Mouse (Mus musculus): ENCODE data around the gene Tpi1. TPM values are rescaled to one million over a fixed set of nuclear protein-coding genes. Genes with fewer than 3 reads are reported as not detected.
A peak's percentile ranks its signal among the peaks of the same experiment; 100 is the strongest.

Tpi1 gene
- polyA plus RNA-seq, 1 experiment from 2014 or later: 755 TPM

- H3K36me3 ChIP-seq: peaks cover 62% of the 10 kb centered on the region
- no peaks in the 10 kb centered on the region for H3K9me3 ChIP-seq (replicated peaks)
- under 1% methylated on average over 55 of the region's 55 CpGs for WGBS
- peak within 1 kb of the TSS; percentile 64 for H3K9ac ChIP-seq
- no peaks in the 10 kb centered on the region for H3K27me3 ChIP-seq
- peak within 1 kb of the TSS; percentile 82 for H3K4me3 ChIP-seq (replicated peaks)
- H3K27ac ChIP-seq: peak within 1 kb of the TSS; percentile 98
- ATAC-seq (replicated peaks; ENCODE audit: low FRiP score): peak; percentile 95
- peaks cover 32% of the 10 kb centered on the region for H3K4me1 ChIP-seq
- peak within 1 kb of the TSS; percentile 90 for H3K4me2 ChIP-seq
Measured at GRCm38 (mm10) chr6:124828868-124829798, 15.0 kb upstream of the Tpi1 start, which contains the start of the genes Usp5 and Cdca3. Gene Usp5 (minus strand): TSS chr6:124829484. Gene Cdca3 (plus strand): TSS chr6:124829547.

- Histone ChIP-seq H3K27me3 (no peaks in the 10 kb centered on the region), H3K27ac (peak overlapping the region; percentile 98), H3K4me2 (peak overlapping the region; percentile 90), H3K9ac (peak overlapping the region; percentile 59), H3K4me3 (replicated peaks) (peak overlapping the region; percentile 82), H3K4me1 (peaks cover 32% of the 10 kb centered on the region), H3K36me3 (peaks cover 63% of the 10 kb centered on the region), H3K9me3 (replicated peaks) (no peaks in the 10 kb centered on the region)
- 16% methylated on average over 10 of the region's 10 CpGs for WGBS
- ATAC-seq (replicated peaks; ENCODE audit: low FRiP score): no peak
Measured at GRCm38 (mm10) chr6:124828101-124828592, 14.1 kb upstream of the Tpi1 start.

- no peaks in the 10 kb centered on the region for H3K27me3 ChIP-seq
- no peak overlapping the region for H3K9ac ChIP-seq
- no peaks in the 10 kb centered on the region for H3K9me3 ChIP-seq (replicated peaks)
- no peaks in the 10 kb centered on the region for H3K4me1 ChIP-seq
- peaks cover 98% of the 10 kb centered on the region for H3K36me3 ChIP-seq
- ATAC-seq (replicated peaks; ENCODE audit: low FRiP score): no peak
- H3K4me2 ChIP-seq: no peak overlapping the region
- H3K4me3 ChIP-seq (replicated peaks): no peak overlapping the region
- H3K27ac ChIP-seq: no peak overlapping the region
- WGBS: 94% methylated on average over 4 of the region's 4 CpGs
Measured at GRCm38 (mm10) chr6:124822049-124822448, 8.0 kb upstream of the Tpi1 start.

GRCm38 (mm10) chr6:124820891-124821290 is 6.8 kb upstream of the Tpi1 start:
- Histone ChIP-seq H3K9ac (no peak overlapping the region), H3K27me3 (no peaks in the 10 kb centered on the region), H3K27ac (no peak overlapping the region), H3K9me3 (replicated peaks) (no peaks in the 10 kb centered on the region), H3K36me3 (peaks cover 100% of the 10 kb centered on the region), H3K4me1 (no peaks in the 10 kb centered on the region), H3K4me2 (no peak overlapping the region), H3K4me3 (replicated peaks) (no peak overlapping the region)
- WGBS: 87% methylated on average over 5 of the region's 5 CpGs
- ATAC-seq (replicated peaks; ENCODE audit: low FRiP score): no peak

- Histone ChIP-seq H3K4me3 (replicated peaks) (no peak overlapping the region), H3K36me3 (peaks cover 73% of the 10 kb centered on the region), H3K9me3 (replicated peaks) (no peaks in the 10 kb centered on the region), H3K9ac (no peak overlapping the region), H3K4me1 (peaks cover 18% of the 10 kb centered on the region), H3K27me3 (no peaks in the 10 kb centered on the region), H3K4me2 (no peak overlapping the region), H3K27ac (no peak overlapping the region)
- ATAC-seq (replicated peaks; ENCODE audit: low FRiP score): no peak
- 90% methylated on average over 8 of the region's 8 CpGs for WGBS
Measured at GRCm38 (mm10) chr6:124817971-124818370, 3.9 kb upstream of the Tpi1 start.

- no peaks in the 10 kb centered on the region for H3K9me3 ChIP-seq (replicated peaks)
- H3K4me2 ChIP-seq: no peak overlapping the region
- H3K27me3 ChIP-seq: no peaks in the 10 kb centered on the region
- H3K27ac ChIP-seq: no peak overlapping the region
- ATAC-seq (replicated peaks; ENCODE audit: low FRiP score): no peak
- H3K4me3 ChIP-seq (replicated peaks): no peak overlapping the region
- no peak overlapping the region for H3K9ac ChIP-seq
- peaks cover 22% of the 10 kb centered on the region for H3K4me1 ChIP-seq
- H3K36me3 ChIP-seq: peaks cover 69% of the 10 kb centered on the region
- WGBS: 95% methylated on average over 8 of the region's 8 CpGs
Measured at GRCm38 (mm10) chr6:124817563-124817962, 3.5 kb upstream of the Tpi1 start.

GRCm38 (mm10) chr6:124817125-124817524 is 3.0 kb upstream of the Tpi1 start:
- Histone ChIP-seq H3K27ac (no peak overlapping the region), H3K36me3 (peaks cover 66% of the 10 kb centered on the region), H3K4me2 (no peak overlapping the region), H3K9me3 (replicated peaks) (no peaks in the 10 kb centered on the region), H3K4me3 (replicated peaks) (no peak overlapping the region), H3K27me3 (no peaks in the 10 kb centered on the region), H3K9ac (no peak overlapping the region), H3K4me1 (peaks cover 26% of the 10 kb centered on the region)
- ATAC-seq (replicated peaks; ENCODE audit: low FRiP score): no peak
- 93% methylated on average over 11 of the region's 11 CpGs for WGBS

- 94% methylated on average over 4 of the region's 4 CpGs for WGBS
- Histone ChIP-seq H3K4me3 (replicated peaks) (no peak overlapping the region), H3K4me2 (no peak overlapping the region), H3K27ac (no peak overlapping the region), H3K36me3 (peaks cover 66% of the 10 kb centered on the region), H3K9me3 (replicated peaks) (no peaks in the 10 kb centered on the region), H3K4me1 (peaks cover 31% of the 10 kb centered on the region), H3K27me3 (no peaks in the 10 kb centered on the region), H3K9ac (no peak overlapping the region)
- no peak for ATAC-seq (replicated peaks; ENCODE audit: low FRiP score)
Measured at GRCm38 (mm10) chr6:124816611-124817010, 2.5 kb upstream of the Tpi1 start.

- peaks cover 65% of the 10 kb centered on the region for H3K36me3 ChIP-seq
- H3K9me3 ChIP-seq (replicated peaks): no peaks in the 10 kb centered on the region
- no peak overlapping the region for H3K9ac ChIP-seq
- peak overlapping the region; percentile 92 for H3K27ac ChIP-seq
- peak overlapping the region; percentile 69 for H3K4me2 ChIP-seq
- peak; percentile 12 for ATAC-seq (replicated peaks; ENCODE audit: low FRiP score)
- H3K4me1 ChIP-seq: peaks cover 41% of the 10 kb centered on the region
- no peaks in the 10 kb centered on the region for H3K27me3 ChIP-seq
- WGBS: 59% methylated on average over 9 of the region's 9 CpGs
- peak overlapping the region; percentile 80; the same call in 1 of the 2 replicates for H3K4me3 ChIP-seq (replicated peaks)
Measured at GRCm38 (mm10) chr6:124814858-124815774, 1.0 kb upstream of the Tpi1 start.

GRCm38 (mm10) chr6:124814448-124814847 is 352 bp upstream of the Tpi1 start:
- Histone ChIP-seq H3K4me2 (peak overlapping the region; percentile 69), H3K4me3 (replicated peaks) (peak overlapping the region; percentile 80), H3K36me3 (peaks cover 61% of the 10 kb centered on the region), H3K9ac (no peak overlapping the region), H3K4me1 (peaks cover 48% of the 10 kb centered on the region), H3K27ac (peak overlapping the region; percentile 92), H3K9me3 (replicated peaks) (no peaks in the 10 kb centered on the region), H3K27me3 (no peaks in the 10 kb centered on the region)
- ATAC-seq (replicated peaks; ENCODE audit: low FRiP score): peak; percentile 53
- 15% methylated on average over 8 of the region's 8 CpGs for WGBS

GRCm38 (mm10) chr6:124813496-124813895 is 600 bp downstream of the Tpi1 start:
- Histone ChIP-seq H3K4me1 (peaks cover 53% of the 10 kb centered on the region), H3K36me3 (peaks cover 51% of the 10 kb centered on the region), H3K4me3 (replicated peaks) (peak overlapping the region; percentile 80), H3K9ac (peak overlapping the region; percentile 75), H3K4me2 (peak overlapping the region; percentile 69), H3K9me3 (replicated peaks) (no peaks in the 10 kb centered on the region), H3K27ac (peak overlapping the region; percentile 92), H3K27me3 (no peaks in the 10 kb centered on the region)
- peak; percentile 44 for ATAC-seq (replicated peaks; ENCODE audit: low FRiP score)
- under 1% methylated on average over 18 of the region's 18 CpGs for WGBS

All from kidney, embryonic 15.5 days (tissue).